Mouse (Mus musculus) kidney, postnatal 10 days (tissue): ENCODE data around the gene Klhdc8b.

ENCODE experiments used
- DNase-seq: peaks from one replicate; pipeline ENCODE4 v3.0.0; 2021; ENCODE audit warnings: mixed read lengths

The Klhdc8b gene

GRCm38 (mm10) chr9:108450292-108451169 is 10.8 kb downstream of the Klhdc8b start:
- DNase-seq: peak; percentile 76

- DNase-seq: peak; percentile 54
Measured at GRCm38 (mm10) chr9:108449860-108450259, 11.5 kb downstream of the Klhdc8b start.

GRCm38 (mm10) chr9:108445125-108445524 is 16.3 kb downstream of the Klhdc8b start:
- DNase-seq: peak; percentile 5

- no peak for DNase-seq
Measured at GRCm38 (mm10) chr9:108441236-108441919, 20.0 kb downstream of the Klhdc8b start.

- no peak for DNase-seq
Measured at GRCm38 (mm10) chr9:108440485-108440884, 20.9 kb downstream of the Klhdc8b start.

- DNase-seq: no peak
Measured at GRCm38 (mm10) chr9:108439176-108439575, 22.2 kb downstream of the Klhdc8b start.

- DNase-seq: no peak
Measured at GRCm38 (mm10) chr9:108436182-108436581, 25.2 kb downstream of the Klhdc8b start, which contains the start of gene BC048562. BC048562 (plus strand) TSS chr9:108436482.

GRCm38 (mm10) chr9:108431431-108432067 is 29.8 kb downstream of the Klhdc8b start:
- DNase-seq: peak; percentile 55

- no peak for DNase-seq
Measured at GRCm38 (mm10) chr9:108428384-108428783, 33.0 kb downstream of the Klhdc8b start, which contains the start of gene Ccdc36. Ccdc36 (minus strand) TSS chr9:108428484.

GRCm38 (mm10) chr9:108412221-108412620 is 49.2 kb downstream of the Klhdc8b start:
- peak; percentile 38 for DNase-seq

GRCm38 (mm10) chr9:108411381-108411942 is 49.9 kb downstream of the Klhdc8b start:
- DNase-seq: no peak

- DNase-seq: no peak
Measured at GRCm38 (mm10) chr9:108409535-108409934, 51.8 kb downstream of the Klhdc8b start.

- no peak for DNase-seq
Measured at GRCm38 (mm10) chr9:108404451-108404850, 56.9 kb downstream of the Klhdc8b start.

- DNase-seq: no peak
Measured at GRCm38 (mm10) chr9:108403081-108403480, 58.3 kb downstream of the Klhdc8b start.

- no peak for DNase-seq
Measured at GRCm38 (mm10) chr9:108401186-108401960, 60.0 kb downstream of the Klhdc8b start.

GRCm38 (mm10) chr9:108398324-108398723 is 63.1 kb downstream of the Klhdc8b start:
- no peak for DNase-seq
